Mouse (Mus musculus): ENCODE measurements around the gene Krt20. TPM values are rescaled to one million over a fixed set of nuclear protein-coding genes. Genes with fewer than 3 reads are reported as not detected.

Krt20 gene
- polyA plus RNA-seq, 1 experiment, result 0.13 TPM

GRCm38 (mm10) chr11:99385813-99386721, 51.9 kb downstream of the Krt20 start:
- Histone ChIP-seq H3K4me3 (ENCODE audit: insufficient read depth, low read depth, low read length) (peak overlapping the region; percentile 78), H3K4me1 (ENCODE audit: control insufficient read depth, insufficient read depth, low read length) (no peaks in the 10 kb centered on the region), H3K36me3 (ENCODE audit: control insufficient read depth, insufficient read depth, low read length) (no peaks in the 10 kb centered on the region), H3K27me3 (replicated peaks; ENCODE audit: control insufficient read depth, insufficient read depth, low read length) (no peaks in the 10 kb centered on the region), H3K27ac (ENCODE audit: insufficient read depth, low read depth, low read length) (peak overlapping the region; percentile 88)
- TF ChIP-seq CTCF (conservative IDR thresholded peaks at IDR 0.05; ENCODE audit: insufficient read depth, insufficient read length, low read depth, low read length), result no peak
- peak; percentile 10 for TF ChIP-seq POLR2A (IDR thresholded peaks at IDR 0.05; ENCODE audit: low read depth, low read length)
- DNase-seq, result peak; percentile 96
- whole genome bisulfite sequencing, result 2% methylated on average over 71 of the region's 71 CpGs

- no peaks in the 10 kb centered on the region for H3K27me3 ChIP-seq (replicated peaks; ENCODE audit: control insufficient read depth, insufficient read depth, low read length)
- H3K4me1 ChIP-seq (ENCODE audit: control insufficient read depth, insufficient read depth, low read length), result no peaks in the 10 kb centered on the region
- DNase-seq, result peak; percentile 73
- WGBS, result 16% methylated on average over 5 of the region's 5 CpGs
- H3K4me3 ChIP-seq (ENCODE audit: insufficient read depth, low read depth, low read length), result no peak overlapping the region
- TF ChIP-seq POLR2A (IDR thresholded peaks at IDR 0.05; ENCODE audit: low read depth, low read length) (no peak), CTCF (conservative IDR thresholded peaks at IDR 0.05; ENCODE audit: insufficient read depth, insufficient read length, low read depth, low read length) (peak; percentile 91)
- H3K27ac ChIP-seq (ENCODE audit: insufficient read depth, low read depth, low read length), result no peak overlapping the region
- H3K36me3 ChIP-seq (ENCODE audit: control insufficient read depth, insufficient read depth, low read length), result no peaks in the 10 kb centered on the region
Observed at GRCm38 (mm10) chr11:99379568-99379967, 58.4 kb downstream of the Krt20 start.

Other genes starting within 250 kb of the Krt20 start
- gene Smarce1, start 207.1 kb downstream of the Krt20 start, polyA plus RNA-seq (2012; rRNA removed), result 16.6 and 18.6 TPM in 2 replicates
- 0.42 and 0.47 TPM in 2 replicates for gene Krt222, start 194.1 kb downstream of the Krt20 start, polyA plus RNA-seq (2012; rRNA removed)
- not detected in 2 replicates for gene Krt24, start 152.9 kb downstream of the Krt20 start, polyA plus RNA-seq (2012; rRNA removed)
- 0.03 TPM in 1 of 2 replicates, not detected in the other for gene Krt25, start 115.2 kb downstream of the Krt20 start, polyA plus RNA-seq (2012; rRNA removed)
- gene Krt26, start 100.2 kb downstream of the Krt20 start, polyA plus RNA-seq (2012; rRNA removed), result not detected in 2 replicates
- not detected in 2 replicates for gene Krt27, start 87.0 kb downstream of the Krt20 start, polyA plus RNA-seq (2012; rRNA removed)
- gene Krt28, start 63.2 kb downstream of the Krt20 start, polyA plus RNA-seq (2012; rRNA removed), result 0.05 TPM in 1 of 2 replicates, not detected in the other
- 2.4 and 3.1 TPM in 2 replicates for gene Krt10, start 48.8 kb downstream of the Krt20 start, polyA plus RNA-seq (2012; rRNA removed)
- gene Krt12, start 15.9 kb downstream of the Krt20 start, polyA plus RNA-seq (2012; rRNA removed), result not detected in 2 replicates
- gene Krt23, start 55.0 kb upstream of the Krt20 start, polyA plus RNA-seq (2012; rRNA removed), result 2.7 and 3.5 TPM in 2 replicates
- not detected in 2 replicates for gene Krt39, start 83.2 kb upstream of the Krt20 start, polyA plus RNA-seq (2012; rRNA removed)
- gene Krt40, start 105.0 kb upstream of the Krt20 start, polyA plus RNA-seq (2012; rRNA removed), result not detected in 2 replicates
- gene Krtap3-3, start 112.7 kb upstream of the Krt20 start, polyA plus RNA-seq (2012; rRNA removed), result not detected in 2 replicates
- gene Krtap3-2, start 118.7 kb upstream of the Krt20 start, polyA plus RNA-seq (2012; rRNA removed), result not detected in 2 replicates
- gene Gm11939, start 121.3 kb upstream of the Krt20 start, polyA plus RNA-seq (2012; rRNA removed), result not detected in 2 replicates
- gene Krtap3-1, start 128.5 kb upstream of the Krt20 start, polyA plus RNA-seq (2012; rRNA removed), result not detected in 2 replicates
- gene Krtap1-5, start 142.9 kb upstream of the Krt20 start, polyA plus RNA-seq (2012; rRNA removed), result not detected in 2 replicates
- not detected in 2 replicates for gene Krtap1-4, start 145.5 kb upstream of the Krt20 start, polyA plus RNA-seq (2012; rRNA removed)
- gene Krtap1-3, start 153.2 kb upstream of the Krt20 start, polyA plus RNA-seq (2012; rRNA removed), result not detected in 2 replicates
- not detected in 2 replicates for gene Krtap9-3, start 160.0 kb upstream of the Krt20 start, polyA plus RNA-seq (2012; rRNA removed)
- not detected in 2 replicates for gene Gm11938, start 165.2 kb upstream of the Krt20 start, polyA plus RNA-seq (2012; rRNA removed)
- gene Gm11937, start 172.0 kb upstream of the Krt20 start, polyA plus RNA-seq (2012; rRNA removed), result not detected in 2 replicates
- gene Krtap2-4, start 176.7 kb upstream of the Krt20 start, polyA plus RNA-seq (2012; rRNA removed), result not detected in 2 replicates
- not detected in 2 replicates for gene Gm11562, start 182.3 kb upstream of the Krt20 start, polyA plus RNA-seq (2012; rRNA removed)
- gene Krtap4-1, start 190.1 kb upstream of the Krt20 start, polyA plus RNA-seq (2012; rRNA removed), result not detected in 2 replicates
- not detected in 2 replicates for gene Krtap4-2, start 196.9 kb upstream of the Krt20 start, polyA plus RNA-seq (2012; rRNA removed)
- gene Krtap4-7, start 205.9 kb upstream of the Krt20 start, polyA plus RNA-seq (2012; rRNA removed), result not detected in 2 replicates
- gene Gm11555, start 212.1 kb upstream of the Krt20 start, polyA plus RNA-seq (2012; rRNA removed), result not detected in 2 replicates
- gene Gm11563, start 220.8 kb upstream of the Krt20 start, polyA plus RNA-seq (2012; rRNA removed), result not detected in 2 replicates
- gene Krtap4-6, start 227.8 kb upstream of the Krt20 start, polyA plus RNA-seq (2012; rRNA removed), result not detected in 2 replicates